Mouse (Mus musculus): ENCODE data around the gene Tcf3.

- TF ChIP-seq CTCF (conservative IDR thresholded peaks at IDR 0.05 in 1 of 2, IDR thresholded peaks at IDR 0.05 in 1 of 2; ENCODE audit: low read depth in 2 of 2, low read length in 2 of 2) = no peak
- TF ChIP-seq TBP (conservative IDR thresholded peaks at IDR 0.05; ENCODE audit: low read depth, low read length) = no peak
- no peak for TF ChIP-seq SMC3 (IDR thresholded peaks at IDR 0.05; ENCODE audit: low read depth, low read length)
- TF ChIP-seq EP300 (IDR thresholded peaks at IDR 0.05; ENCODE audit: low read length) = no peak
- no peak for TF ChIP-seq E2F4 (IDR thresholded peaks at IDR 0.05; ENCODE audit: insufficient replicate concordance, low read depth, low read length)
- TF ChIP-seq SIN3A (IDR thresholded peaks at IDR 0.05; ENCODE audit: low read length) = no peak
- TF ChIP-seq HCFC1 (IDR thresholded peaks at IDR 0.05; ENCODE audit: low read depth, low read length) = no peak
Measured at GRCm38 (mm10) chr10:80454781-80455180, 21.3 kb upstream of the Tcf3 start.

All from CH12.LX (cell line).